Mouse (Mus musculus): ENCODE results near the gene Sipa1l2. TPM values are rescaled to one million over a fixed set of nuclear protein-coding genes. Genes with fewer than 3 reads are reported as not detected.
A peak's percentile ranks its signal among the peaks of the same experiment; 100 is the strongest.
"Not testable (repeated sequence)": the region's sequence is repeated elsewhere in the genome, so short reads cannot be mapped to it uniquely, and the experiment has no call there.

The Sipa1l2 gene
- total RNA-seq, 2 experiments from 2014 or later, result 29.1 to 36.5 TPM

DNA sequence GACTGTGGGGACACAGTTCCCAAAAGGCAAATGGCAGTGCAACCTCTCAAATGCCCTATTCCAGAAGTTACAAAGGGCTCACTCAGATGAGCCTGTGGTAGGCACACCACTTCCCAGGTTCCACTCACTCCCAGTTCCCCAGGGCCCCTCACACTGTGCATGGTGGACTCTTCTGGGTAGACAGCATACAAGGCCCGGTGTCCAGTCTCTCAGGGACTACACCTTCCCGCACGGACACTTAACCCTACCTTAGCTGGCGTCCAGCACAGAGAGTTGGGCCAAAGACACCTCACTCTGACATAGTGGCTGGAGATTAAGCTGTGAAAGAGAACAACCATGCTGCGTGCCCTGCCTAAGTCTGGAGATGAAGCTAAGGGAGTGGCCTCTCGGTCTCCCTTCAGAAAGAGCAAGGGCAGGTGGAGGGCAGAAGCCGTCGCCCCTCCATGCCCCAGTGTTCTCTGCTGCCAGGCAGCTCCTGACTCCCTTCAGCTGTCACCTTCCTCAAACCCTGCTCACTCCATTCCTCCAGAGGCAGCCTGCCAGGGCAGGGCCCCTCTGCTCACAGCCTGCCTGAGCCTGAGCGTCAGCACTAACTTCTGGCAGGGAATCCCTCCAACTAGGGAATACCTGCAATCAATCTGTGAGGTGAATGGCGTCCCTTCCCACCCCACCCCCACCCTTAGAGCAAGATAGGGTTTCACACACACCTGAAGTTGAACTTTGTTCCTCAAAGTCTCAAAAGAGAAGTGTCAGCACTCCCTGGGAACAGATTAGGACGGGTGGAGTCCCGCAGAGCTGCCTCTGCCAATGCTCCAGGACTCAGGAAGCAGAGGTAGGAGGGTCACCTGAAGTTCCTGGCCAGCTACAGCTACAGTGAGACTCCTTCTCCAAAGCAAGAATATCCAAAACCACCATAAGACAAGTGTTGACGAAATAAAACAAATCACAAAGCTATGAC, 30.3 kb downstream of the Sipa1l2 start:
- no peak for DNase-seq

DNA sequence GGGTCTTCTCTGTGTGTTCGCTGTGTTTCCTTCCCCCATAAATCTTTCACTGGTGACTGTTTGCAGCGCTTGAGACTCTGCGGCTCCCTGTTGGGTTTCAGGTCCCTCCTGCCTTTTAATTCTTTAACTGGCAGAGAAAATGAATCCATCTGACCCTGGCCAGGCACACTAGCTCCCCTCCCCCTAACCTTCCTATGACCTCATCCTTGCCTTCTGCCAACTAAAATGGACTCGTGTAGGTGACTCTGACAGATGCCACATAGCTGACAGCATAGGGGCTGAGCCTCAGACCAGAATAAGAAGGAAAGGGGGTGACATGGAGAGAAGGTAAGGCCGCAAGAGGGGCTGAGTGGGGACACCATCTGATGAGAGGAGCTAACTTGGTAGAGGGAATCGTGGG, 31.3 kb downstream of the Sipa1l2 start:
- peak; percentile 69 for DNase-seq

DNA sequence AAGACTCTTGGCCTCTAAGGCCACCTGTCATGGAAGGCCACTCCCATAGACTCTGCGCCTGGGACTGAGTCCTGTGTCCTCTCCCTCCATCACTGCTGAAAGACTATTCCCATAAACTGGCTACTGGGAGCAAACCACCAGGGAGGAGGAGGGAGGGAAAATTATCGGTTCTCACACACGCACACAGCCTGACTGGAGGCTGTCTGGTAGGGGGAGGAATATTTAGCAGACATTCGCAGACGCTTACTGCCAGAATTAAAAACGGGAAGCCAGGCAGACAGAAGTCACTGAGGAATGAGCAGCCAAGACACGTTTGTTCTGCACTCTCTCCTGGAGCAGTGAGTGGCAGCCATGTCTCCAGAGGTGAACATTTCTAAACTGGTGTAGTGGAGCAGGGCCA, 35.9 kb downstream of the Sipa1l2 start:
- DNase-seq, result no peak

DNA sequence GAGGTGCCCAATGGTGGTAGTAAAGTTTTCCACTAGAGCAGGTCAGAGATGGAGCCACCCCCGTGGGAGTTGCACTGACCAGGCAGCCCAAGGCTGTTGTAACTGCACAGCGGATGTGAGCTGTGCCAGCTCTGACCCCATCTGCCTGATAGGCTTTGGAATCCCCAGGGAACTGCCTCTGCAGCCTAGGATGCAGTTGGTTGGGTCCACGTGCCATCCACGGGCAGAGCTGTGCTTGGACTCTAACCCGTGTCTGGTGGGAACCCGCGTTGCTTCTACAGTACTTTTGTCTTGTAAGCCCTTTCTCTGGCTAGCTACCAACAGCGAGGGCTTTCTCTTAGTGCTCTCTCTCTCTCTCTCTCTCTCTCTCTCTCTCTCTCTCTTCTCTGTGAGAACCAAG, 36.7 kb downstream of the Sipa1l2 start:
- DNase-seq, result peak; percentile 78

DNA sequence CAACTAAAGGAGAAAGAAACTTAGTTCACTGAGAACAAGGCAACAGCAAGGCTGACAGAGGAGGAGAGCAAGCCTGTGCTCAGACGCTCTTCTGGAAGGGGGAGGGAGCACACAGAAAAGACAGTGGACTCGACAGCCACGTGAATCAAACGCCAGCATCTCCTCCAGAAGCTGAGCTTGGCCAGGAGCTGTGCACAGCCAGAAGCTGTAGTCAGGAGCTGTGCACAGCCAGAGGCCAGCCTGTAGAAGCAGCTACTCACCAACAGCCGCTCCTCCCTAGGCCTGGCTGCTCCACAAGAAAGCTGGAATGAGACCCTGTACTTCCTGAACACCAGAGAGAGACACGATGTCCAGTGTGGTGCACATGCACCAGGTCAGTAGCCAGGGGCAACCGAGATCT, 37.4 kb downstream of the Sipa1l2 start:
- DNase-seq, result no peak

DNA sequence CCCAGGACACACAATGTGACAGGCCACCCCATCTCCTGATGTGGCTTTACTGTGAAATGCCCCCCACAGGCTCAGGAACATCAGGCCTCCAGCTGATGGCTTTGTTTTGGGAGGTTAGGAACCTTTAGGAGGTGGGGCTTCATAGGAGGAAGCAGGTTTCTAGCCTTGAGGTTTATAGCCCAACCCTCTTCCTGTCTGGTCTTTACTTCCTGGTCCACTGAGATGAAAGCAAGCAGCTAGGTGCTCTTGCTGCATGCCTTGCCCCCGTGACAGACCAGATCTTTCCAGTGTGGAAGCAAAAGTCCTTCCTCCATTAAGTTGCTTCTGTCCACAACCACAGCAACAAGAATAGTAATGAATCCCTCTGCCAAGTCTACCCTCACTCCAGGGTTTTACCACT, 38.0 kb downstream of the Sipa1l2 start:
- DNase-seq, result no peak

DNA sequence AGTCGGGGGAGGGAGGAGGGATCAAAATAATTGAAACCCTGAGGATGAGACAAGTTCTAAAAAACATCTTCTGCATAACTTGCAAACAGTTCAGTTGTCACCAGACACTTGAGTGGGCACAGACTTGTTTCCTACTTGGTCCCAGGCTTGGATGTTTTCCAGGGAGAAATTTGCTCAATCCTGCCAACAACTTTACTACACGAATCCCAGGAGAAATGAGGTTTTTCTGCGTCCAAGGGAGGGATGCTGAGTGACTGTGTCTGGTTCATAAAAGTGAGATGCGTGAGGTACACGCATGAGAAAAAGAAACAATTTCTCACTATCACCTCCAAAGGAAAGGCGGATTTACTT, 38.5 kb downstream of the Sipa1l2 start:
- no peak for DNase-seq

DNA sequence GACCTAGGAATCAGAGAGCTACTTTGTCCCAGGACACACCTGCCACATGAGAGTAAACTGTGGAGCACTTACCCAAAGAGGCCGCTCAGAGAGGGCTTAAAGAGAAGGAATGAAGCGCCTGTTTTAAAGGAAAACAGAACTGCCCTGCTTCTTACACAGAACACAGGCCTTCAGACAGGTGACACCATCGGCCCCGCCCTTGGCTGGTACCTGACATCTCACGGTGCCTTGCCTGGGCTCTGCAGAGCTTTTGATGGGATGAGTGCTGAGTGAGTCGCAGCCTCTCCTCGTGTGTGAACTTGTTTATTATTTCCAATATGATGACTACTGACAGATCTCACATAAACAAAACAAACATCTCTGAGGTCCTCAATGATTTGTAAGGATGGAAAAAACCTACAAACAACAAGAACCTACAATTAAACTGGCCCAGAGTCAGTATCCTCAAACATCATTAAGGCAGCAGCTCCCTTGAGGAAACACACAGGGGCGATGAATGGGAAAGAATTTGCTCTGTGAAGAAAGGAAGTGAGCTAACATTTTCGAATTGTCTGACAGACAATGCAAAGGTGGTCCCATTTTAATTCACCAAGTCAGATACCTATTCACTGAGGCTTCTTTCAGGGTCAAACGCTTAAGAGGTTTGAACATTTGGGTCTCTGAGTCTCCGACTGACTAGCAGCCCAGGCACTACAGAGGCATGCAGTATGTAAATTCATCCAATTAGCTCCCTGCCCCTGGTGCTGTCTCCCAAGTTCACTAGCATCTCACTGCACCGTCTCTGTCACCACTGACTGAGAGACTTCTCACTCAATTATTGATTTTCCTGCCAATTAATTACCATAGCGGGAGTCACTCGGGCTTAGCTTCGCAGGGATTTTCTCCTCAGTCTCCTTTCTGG, 39.2 kb downstream of the Sipa1l2 start:
- DNase-seq, result no peak

DNA sequence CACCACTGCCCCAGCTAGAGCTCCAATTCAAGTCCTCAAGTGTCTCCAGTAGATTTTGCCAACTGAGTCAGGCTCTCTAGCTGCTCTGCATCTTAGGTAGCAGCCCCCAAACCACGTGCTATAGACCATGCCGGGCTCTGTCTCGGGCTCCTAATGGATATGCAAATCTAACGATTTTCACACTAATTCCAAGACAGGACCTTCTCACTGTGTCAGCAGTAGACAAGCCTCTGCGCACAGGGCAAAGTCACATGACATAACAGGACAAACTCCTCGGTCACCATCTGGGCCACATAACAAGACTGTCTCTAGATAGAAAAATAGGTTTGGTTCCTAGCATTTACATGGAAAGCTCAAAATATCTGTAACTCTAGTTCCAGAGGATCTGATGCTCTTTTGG, 40.6 kb downstream of the Sipa1l2 start:
- no peak for DNase-seq

DNA sequence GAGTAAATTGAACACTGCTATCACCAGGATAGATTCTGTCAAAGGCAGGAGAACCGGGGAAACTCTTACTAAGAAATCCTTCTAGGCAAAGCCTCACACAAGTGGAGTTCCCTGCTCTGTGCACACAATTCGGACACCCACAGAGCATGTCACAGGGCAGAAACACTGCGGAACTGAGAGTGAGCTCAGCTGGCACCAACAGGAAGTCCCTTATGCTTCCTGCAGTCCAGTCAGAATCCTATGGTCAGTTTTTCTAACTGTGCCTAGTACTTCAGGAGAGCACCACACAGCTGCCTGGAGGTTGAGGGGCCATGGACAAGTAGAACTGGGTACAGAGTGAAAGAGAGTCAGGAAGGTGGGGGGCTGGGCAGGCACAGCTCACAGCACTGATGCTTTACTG, 41.7 kb downstream of the Sipa1l2 start:
- DNase-seq, result no peak

DNA sequence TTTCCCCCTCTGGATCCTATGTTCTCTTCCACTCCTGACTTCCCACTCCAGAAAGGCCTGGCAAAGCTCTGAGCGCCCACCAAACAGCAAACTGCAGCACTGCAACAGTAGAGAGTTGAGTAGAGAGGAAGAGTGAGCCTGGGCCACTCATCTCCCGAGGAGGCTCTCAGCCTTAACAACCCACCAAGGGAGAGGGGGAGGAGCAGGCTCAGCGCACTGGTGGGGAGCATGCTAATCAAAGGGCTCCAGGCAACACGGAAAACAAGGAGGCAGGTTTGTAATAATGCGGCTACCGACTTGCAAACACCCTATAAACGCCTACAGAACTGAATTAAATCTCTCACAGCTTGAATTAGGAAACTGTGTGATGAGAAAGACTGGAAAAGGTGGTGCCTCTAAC, 42.6 kb downstream of the Sipa1l2 start:
- no peak for DNase-seq

DNA sequence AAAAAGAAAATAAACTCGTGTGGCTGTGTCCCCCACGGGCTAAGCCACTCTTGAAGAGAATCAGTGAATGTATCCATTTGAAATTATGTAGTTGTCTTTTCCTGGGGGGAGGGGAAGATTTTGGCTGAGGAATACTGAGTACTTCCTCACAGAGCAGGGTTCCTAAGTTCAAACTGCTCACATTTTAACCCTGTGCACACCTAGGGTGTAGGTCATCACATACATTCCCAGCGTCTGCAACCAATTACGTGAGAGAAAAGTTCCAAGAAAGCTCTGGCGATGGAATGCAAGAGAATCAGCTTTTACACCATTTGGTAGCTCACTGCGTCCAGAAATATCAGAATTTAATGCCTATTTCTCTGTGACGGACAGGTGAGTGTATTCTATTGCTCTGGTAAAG, 43.0 kb downstream of the Sipa1l2 start:
- DNase-seq, result no peak

DNA sequence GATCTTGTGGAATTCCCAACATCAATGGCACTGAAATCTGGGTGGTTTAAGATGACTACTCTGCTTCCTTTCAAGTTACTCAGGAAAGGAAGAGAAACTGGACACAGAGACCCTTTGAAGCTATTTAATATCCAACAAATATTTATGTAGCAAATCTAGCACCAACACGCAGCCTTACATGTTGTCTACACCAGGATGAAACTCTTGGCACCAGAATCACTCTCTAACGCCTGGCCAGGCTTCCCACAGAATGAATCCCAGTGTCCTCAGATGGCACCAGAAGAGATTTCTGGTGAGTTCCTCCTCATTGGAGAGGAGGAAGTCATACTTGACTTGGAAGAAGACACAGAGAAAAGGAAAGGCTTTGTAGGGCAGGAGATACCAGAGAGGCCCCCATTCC, 45.1 kb downstream of the Sipa1l2 start:
- no peak for DNase-seq

DNA sequence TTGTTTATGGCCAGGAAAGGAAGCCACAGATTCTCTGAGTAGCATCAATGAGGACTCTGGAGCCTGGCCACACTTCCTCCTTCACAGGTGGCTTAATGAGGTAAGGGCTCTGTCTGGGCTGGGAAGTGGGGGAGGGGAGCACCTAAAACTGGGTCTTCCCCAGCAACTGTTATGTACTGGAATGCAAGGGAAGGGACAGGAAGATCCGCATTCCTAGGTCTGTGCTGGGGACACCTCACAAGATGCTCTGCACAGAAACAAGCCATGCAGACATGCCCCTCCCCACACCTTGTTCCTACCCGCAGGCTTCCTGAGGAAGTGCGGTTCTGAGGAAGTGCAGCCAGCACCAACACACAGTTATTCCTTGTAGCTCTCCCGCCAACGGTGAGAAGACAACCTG, 46.4 kb downstream of the Sipa1l2 start:
- DNase-seq, result no peak

DNA sequence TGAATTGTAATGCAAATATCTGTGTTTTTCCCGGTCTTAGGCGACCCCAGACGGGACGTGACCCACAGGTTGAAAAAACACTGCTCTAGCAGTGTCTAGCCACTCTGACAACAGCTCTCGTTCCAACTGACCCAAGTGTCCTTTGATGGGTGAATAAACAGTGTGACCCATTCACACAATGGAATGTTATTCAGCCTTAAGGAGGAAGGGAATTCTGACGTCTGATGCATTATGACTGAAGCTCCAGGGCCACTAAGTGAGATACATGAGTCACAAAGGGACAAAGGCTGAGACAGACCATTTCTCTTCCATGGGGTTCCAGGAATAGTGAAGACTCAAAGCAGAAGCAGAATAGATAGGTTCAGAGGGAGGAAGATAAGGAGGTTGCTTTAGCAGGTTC, 47.5 kb downstream of the Sipa1l2 start:
- no peak for DNase-seq

DNA sequence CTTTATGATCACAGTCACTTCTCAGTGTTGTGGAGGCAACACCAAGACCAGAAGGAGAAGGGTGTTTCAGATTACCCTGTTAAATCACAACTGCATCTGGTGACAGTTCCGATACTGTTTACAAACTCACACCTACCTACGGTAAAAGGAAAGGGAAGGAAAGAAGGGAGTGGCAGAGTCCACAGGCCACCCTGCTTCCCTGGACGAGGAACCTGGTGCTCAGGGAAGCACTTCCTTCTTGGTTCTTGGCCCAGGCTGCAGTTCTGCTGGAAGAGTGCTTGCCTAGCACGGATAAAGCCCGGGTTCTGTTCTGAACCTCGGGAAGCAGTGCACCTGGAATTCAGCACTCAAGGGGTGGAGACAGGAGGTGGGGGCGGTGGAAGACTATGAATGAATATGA, 48.5 kb downstream of the Sipa1l2 start:
- no peak for DNase-seq

DNA sequence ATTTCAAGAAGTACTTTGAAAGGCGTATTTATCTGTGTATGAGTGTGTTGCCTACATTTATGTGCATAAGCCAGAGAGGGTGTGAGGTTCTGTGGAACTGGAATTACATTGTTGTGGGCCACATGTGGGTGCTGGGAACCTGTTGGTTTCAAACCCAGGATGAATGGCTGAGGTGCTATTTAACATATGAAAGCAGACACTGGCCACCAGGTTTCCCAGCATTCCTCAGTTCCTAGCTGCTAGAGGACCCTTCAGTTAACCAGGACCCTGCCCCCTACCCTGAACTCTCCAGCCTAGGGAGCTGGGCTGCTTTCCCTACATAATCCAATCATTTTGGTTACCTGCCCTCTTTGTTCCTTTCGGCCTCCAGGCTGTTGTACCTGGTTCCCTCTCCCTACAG, 49.3 kb downstream of the Sipa1l2 start:
- not testable (repeated sequence) for DNase-seq

DNA sequence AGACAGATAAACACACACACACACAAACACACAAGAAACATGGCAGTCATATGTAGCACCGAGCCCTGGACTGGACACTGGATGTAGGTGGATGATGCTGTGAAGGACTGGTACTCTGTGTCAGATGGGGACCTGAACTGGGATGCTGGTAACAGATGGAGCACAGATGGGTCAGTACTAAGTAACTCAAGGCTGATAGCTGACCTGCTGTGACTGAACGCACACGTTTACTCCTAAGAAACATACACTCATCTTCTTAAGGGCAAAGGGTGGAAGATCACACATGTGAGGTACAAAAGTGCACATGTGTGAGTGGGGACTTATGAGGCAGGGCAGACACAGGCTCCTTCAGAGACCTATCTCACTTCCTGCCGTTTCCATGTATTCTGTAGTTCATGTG, 50.7 kb downstream of the Sipa1l2 start:
- no peak for DNase-seq

DNA sequence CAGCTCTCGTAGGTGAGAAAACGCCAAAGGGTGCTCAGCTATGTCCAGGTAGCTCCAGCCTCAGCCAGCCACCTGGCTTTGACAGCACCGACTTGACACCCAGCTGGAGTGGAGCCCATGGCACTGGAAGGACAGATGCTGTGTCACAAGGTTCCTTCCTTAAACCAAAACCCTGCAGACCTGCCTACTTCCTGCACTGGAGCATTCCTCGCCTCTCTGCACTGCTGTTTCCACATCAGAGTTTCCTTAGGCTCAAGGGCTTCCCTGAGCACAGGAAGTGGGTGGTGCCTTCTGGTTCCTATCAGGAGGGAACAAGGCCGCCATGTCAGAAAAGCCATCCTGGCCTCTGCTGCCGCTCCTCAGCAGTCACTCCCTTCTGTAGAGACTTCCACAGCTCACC, 51.3 kb downstream of the Sipa1l2 start:
- DNase-seq, result peak; percentile 37

DNA sequence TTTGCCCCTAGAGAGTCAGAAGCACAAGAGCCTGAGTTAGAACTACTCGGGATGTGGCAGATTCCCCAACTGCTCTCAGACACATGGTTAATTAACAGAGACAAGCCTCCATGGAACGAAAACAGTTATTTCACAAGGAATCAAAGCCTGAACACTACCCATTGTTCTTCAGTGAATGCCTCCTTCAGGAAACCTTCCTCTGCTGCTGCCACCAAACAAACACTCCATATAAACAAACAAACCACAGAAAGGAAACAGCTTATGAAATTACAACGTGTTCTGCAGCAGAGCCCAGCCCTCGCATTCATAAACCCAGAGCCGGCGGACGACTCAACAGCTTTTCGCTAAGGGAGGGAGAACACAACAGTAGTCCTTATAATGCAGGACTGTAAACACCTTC, 52.2 kb downstream of the Sipa1l2 start:
- no peak for DNase-seq

DNA sequence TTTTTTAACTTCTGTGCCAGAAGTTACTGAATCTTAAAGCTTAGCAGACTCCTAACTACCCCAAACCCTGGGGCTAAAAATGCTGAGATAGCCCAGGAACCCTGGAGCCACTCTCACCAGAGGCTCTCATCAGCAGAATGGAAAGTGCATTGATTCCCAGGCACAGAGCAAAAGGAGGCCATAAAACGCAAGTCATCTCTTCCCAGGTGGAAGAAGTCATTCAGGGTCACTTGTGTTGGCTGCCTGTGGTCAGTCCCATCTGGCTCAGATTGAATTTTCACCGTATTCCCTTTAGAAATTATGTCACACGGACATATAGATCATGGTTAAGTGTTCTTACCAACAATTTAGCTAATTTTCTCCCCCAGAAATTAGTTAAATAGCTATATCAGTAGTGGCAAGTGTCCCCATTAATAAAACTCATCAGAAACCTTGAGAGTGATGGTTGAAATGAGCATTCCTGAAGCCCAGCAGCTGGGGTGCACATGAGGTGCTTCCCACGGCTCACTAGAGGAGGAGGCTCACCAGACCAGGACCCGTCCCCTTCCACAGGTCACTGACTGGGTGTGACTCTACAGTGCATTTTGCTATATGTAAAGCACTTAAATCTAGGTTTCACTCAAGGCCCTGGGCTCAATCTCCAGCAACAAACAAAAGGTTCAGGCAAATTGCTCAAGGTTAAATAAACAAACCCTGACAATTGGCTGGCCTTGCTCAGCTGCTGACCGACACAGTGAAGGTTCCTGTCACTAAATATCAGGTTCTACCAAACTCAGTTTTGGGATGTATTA, 53.3 kb downstream of the Sipa1l2 start:
- DNase-seq, result peak; percentile 38

DNA sequence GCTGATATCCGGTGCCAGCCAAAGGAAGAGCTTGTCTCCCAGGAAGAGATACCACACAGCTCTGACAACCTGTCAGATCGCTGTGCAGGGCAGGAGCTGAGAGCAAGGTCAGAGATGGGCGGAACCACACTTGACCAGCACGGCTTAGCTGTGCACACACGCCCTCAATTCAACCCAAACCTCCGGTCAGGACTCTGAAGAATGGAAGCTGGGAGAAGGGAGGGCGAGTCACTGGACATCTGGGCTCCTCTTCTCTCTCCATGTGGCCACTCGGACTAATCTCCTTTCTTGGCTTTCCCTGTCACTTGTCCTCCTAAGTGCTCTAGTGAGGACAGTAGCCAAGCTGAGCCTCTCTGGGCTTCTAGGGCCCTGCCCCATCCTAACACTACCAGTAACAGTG, 53.9 kb downstream of the Sipa1l2 start:
- DNase-seq, result peak; percentile 57

DNA sequence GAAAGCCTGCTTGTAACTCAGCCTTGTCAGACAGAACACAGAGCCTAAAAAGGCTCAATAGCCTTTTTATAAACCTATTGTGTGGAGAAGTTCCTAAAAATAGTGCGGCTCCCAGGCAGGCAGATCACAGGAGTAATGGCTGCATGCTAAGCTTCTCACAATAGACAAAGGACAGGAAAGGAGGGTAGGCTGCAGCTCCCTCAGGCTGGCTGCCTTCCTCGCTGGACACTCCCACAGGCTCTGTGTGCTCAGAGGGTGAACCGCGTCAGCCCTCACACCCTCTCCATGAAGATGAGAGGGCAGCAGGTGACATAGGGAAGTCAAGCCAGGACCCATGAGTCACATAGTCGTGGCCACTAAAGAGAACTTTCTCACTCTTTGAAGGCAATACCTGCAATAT, 55.7 kb downstream of the Sipa1l2 start:
- no peak for DNase-seq

Data from adrenal gland, postnatal 10 days (tissue).